23 mouse cellular contexts compared by ENCODE assay signal in genomic region chr5:8242660-8243059, GRCm38 (mm10).
A peak's percentile ranks its signal among the peaks of the same experiment; 100 is the strongest.
DNase-seq lines count a peak whose midpoint lies in the region; ATAC-seq lines count a peak whose summit lies in the region.
"Had no signal": no experiment of that assay in that cellular context is flagged by ENCODE, and none has a peak within 500 bp of the region (broad histone marks: within the 10 kb centered on the region; RNA-seq: fewer than 3 reads in every experiment).

No protein-coding gene starts in this region.

- no peak overlapping the region for H3K9ac ChIP-seq in midbrain, embryonic 16.5 days (ENCODE audit: low read depth, low read length)
- H3K9ac ChIP-seq in midbrain, embryonic 15.5 days = no peak overlapping the region
- H3K9ac ChIP-seq: embryonic facial prominence, embryonic 15.5 days; forebrain, embryonic 15.5 days; limb, embryonic 13.5 days; liver, embryonic 12.5 days; midbrain, embryonic 12.5 days had no signal

- H3K4me1 ChIP-seq in midbrain, embryonic 16.5 days (ENCODE audit: control insufficient read depth, insufficient read depth, low read length) = no peaks in the 10 kb centered on the region
- no peaks in the 10 kb centered on the region for H3K4me1 ChIP-seq in midbrain, embryonic 15.5 days
- H3K4me1 ChIP-seq: embryonic facial prominence, embryonic 15.5 days; forebrain, embryonic 15.5 days; limb, embryonic 13.5 days; liver, embryonic 12.5 days; midbrain, embryonic 12.5 days had no signal

- no peaks in the 10 kb centered on the region for H3K9me3 ChIP-seq in midbrain, embryonic 16.5 days (replicated peaks; ENCODE audit: control insufficient read depth, low read length, poor library complexity, severe bottlenecking)
- H3K9me3 ChIP-seq in midbrain, embryonic 15.5 days = no peaks in the 10 kb centered on the region
- H3K9me3 ChIP-seq: embryonic facial prominence, embryonic 15.5 days; forebrain, embryonic 15.5 days; limb, embryonic 13.5 days; liver, embryonic 12.5 days; midbrain, embryonic 12.5 days had no signal

- H3K27ac ChIP-seq in midbrain, embryonic 16.5 days (ENCODE audit: low read length) = no peak overlapping the region
- H3K27ac ChIP-seq in midbrain, embryonic 15.5 days = no peak overlapping the region
- H3K27ac ChIP-seq: embryonic facial prominence, embryonic 15.5 days; forebrain, embryonic 15.5 days; hindbrain, postnatal 0 days; limb, embryonic 13.5 days; liver, embryonic 12.5 days; midbrain, embryonic 12.5 days had no signal

- no peak overlapping the region for H3K4me3 ChIP-seq in midbrain, embryonic 16.5 days (ENCODE audit: low read depth, low read length)
- H3K4me3 ChIP-seq in midbrain, embryonic 15.5 days = no peak overlapping the region
- H3K4me3 ChIP-seq: embryonic facial prominence, embryonic 15.5 days; forebrain, embryonic 15.5 days; limb, embryonic 13.5 days; liver, embryonic 12.5 days; midbrain, embryonic 12.5 days had no signal

- WGBS in midbrain, embryonic 16.5 days = 88% methylated on average over 1 of the region's 1 CpGs
- 76% methylated on average over 1 of the region's 1 CpGs for WGBS in midbrain, embryonic 15.5 days

- no peak overlapping the region for H3K4me2 ChIP-seq in midbrain, embryonic 16.5 days (ENCODE audit: low read length)
- H3K4me2 ChIP-seq in midbrain, embryonic 15.5 days = no peak overlapping the region
- H3K4me2 ChIP-seq: embryonic facial prominence, embryonic 15.5 days; forebrain, embryonic 15.5 days; limb, embryonic 13.5 days; liver, embryonic 12.5 days; midbrain, embryonic 12.5 days had no signal

- H3K36me3 ChIP-seq in midbrain, embryonic 16.5 days (ENCODE audit: control insufficient read depth, insufficient read depth, low read length) = no peaks in the 10 kb centered on the region
- no peaks in the 10 kb centered on the region for H3K36me3 ChIP-seq in midbrain, embryonic 15.5 days (replicated peaks)
- H3K36me3 ChIP-seq: embryonic facial prominence, embryonic 15.5 days; forebrain, embryonic 15.5 days; limb, embryonic 13.5 days; liver, embryonic 12.5 days; midbrain, embryonic 12.5 days had no signal

- H3K27me3 ChIP-seq in midbrain, embryonic 16.5 days (ENCODE audit: control insufficient read depth, insufficient read depth, low read depth, low read length) = no peaks in the 10 kb centered on the region
- H3K27me3 ChIP-seq in midbrain, embryonic 15.5 days (replicated peaks) = no peaks in the 10 kb centered on the region
- H3K27me3 ChIP-seq: embryonic facial prominence, embryonic 15.5 days; forebrain, embryonic 15.5 days; limb, embryonic 13.5 days; liver, embryonic 12.5 days; midbrain, embryonic 12.5 days had no signal

- intact Hi-C loops in heart, postnatal 25 days (cut with DNase I) = no loop called here

- ATAC-seq in midbrain, embryonic 16.5 days = 0 out of 2 replicates have a peak, but pooled peaks have one; percentile 14
- ATAC-seq in midbrain, embryonic 15.5 days (replicated peaks) = no peak
- ATAC-seq: intestine, embryonic 16.5 days; liver, embryonic 12.5 days had no signal

- peak; percentile 79 for DNase-seq in heart, adult 11 months
- DNase-seq in heart, postnatal 25 days (ENCODE audit: low spot score) = no peak
- peak; percentile 60 to 76 for DNase-seq in cerebellum, adult 18-20 months
- DNase-seq in cerebellum, postnatal 14 days = peak; percentile 55 to 77
- no peak for DNase-seq in adrenal gland, postnatal 25 days
- DNase-seq in testis, postnatal 10 days (ENCODE audit: low spot score) = no peak
- DNase-seq: adrenal gland, postnatal 36 days; gastrocnemius, postnatal 36 days; heart, postnatal 36 days; kidney, postnatal 36 days; layer of hippocampus, postnatal 36 days; lung, postnatal 10 days; right cerebral cortex, postnatal 25 days; thymus, postnatal 25 days had no signal

Comparison
In these comparisons a context has a peak if more than half of its experiments do, and no peak if none do; other contexts are left out.
1. DNase-seq: peak in heart, adult 11 months (single experiment), cerebellum, adult 18-20 months (2 of 2) and cerebellum, postnatal 14 days (2 of 2); none in heart, postnatal 25 days (single experiment), adrenal gland, postnatal 25 days (single experiment) and testis, postnatal 10 days (single experiment).